Mouse (Mus musculus) erythroid progenitor cell, adult 5-6 weeks (primary cell): Measurements from ENCODE around the gene Btbd9. TPM values are rescaled to one million over a fixed set of nuclear protein-coding genes. Genes with fewer than 3 reads are reported as not detected.

Experiments used
- ATAC-seq: replicated peaks from 2 replicates; pipeline ENCODE4 v1.8.0; 2016; ENCODE audit warnings: moderate number of reproducible peaks, mild to moderate bottlenecking, moderate TSS enrichment, inconsistent platforms; ENCODE audit not compliant: poor library complexity, low FRiP score, severe bottlenecking
- total RNA-seq, 2 experiments: library from RNA; stranded (forward) in 1 of 2; stranded (reverse) in 1 of 2; fragments of 150-400 nt in 1 of 2; fragments of 186-747, 209-891 nt in 1 of 2; gene quantifications; 2 replicates each; pipeline versions ENCODE4 v1.2.3 to v1.2.4; 2015 to 2017; ENCODE audit warnings: low replicate concordance in 2 of 2

Btbd9 gene
- total RNA-seq, 2 experiments from 2014 or later, result 7.7 to 8.8 TPM

GRCm38 (mm10) chr17:30241061-30241460 lies 335.2 kb downstream of the Btbd9 start:
- ATAC-seq, result no peak

- no peak for ATAC-seq
Measured at GRCm38 (mm10) chr17:30240659-30241058, 335.6 kb downstream of the Btbd9 start.

GRCm38 (mm10) chr17:30239458-30239857 lies 336.8 kb downstream of the Btbd9 start:
- no peak for ATAC-seq

DNA sequence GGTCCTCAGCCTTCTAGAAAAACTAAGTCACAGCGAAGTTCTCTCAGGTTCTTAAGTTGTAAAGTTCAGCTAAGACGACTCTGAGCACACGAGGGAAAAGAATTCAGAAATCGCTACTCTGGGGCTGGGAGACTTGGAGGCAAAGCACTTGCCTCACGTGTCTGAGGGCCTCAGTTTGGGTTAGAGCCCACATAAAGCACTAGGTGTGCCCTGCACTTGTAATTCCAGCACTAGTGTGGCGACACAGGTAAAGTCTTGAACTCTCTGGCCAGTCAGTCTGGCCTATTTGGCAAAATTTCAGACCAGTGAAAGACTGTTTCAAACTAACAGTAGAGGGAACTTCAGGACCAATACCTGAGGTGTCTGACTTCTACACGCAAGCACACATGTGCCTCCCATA lies 338.7 kb downstream of the Btbd9 start:
- no peak for ATAC-seq

- no peak for ATAC-seq
Measured at GRCm38 (mm10) chr17:30236611-30237010, 339.7 kb downstream of the Btbd9 start.

GRCm38 (mm10) chr17:30235380-30235779 lies 340.9 kb downstream of the Btbd9 start:
- ATAC-seq, result no peak

- no peak for ATAC-seq
Measured at GRCm38 (mm10) chr17:30232698-30233097, 343.6 kb downstream of the Btbd9 start.

- ATAC-seq, result no peak
Measured at GRCm38 (mm10) chr17:30231483-30231882, 344.8 kb downstream of the Btbd9 start.

- ATAC-seq, result no peak
Measured at GRCm38 (mm10) chr17:30230428-30230827, 345.9 kb downstream of the Btbd9 start.

- ATAC-seq, result no peak
Measured at GRCm38 (mm10) chr17:30228439-30229215, 347.7 kb downstream of the Btbd9 start.

GRCm38 (mm10) chr17:30225030-30225740 lies 351.1 kb downstream of the Btbd9 start:
- no peak for ATAC-seq

GRCm38 (mm10) chr17:30222837-30223236 lies 353.5 kb downstream of the Btbd9 start:
- ATAC-seq, result no peak

- no peak for ATAC-seq
Measured at GRCm38 (mm10) chr17:30222361-30222760, 353.9 kb downstream of the Btbd9 start.

DNA sequence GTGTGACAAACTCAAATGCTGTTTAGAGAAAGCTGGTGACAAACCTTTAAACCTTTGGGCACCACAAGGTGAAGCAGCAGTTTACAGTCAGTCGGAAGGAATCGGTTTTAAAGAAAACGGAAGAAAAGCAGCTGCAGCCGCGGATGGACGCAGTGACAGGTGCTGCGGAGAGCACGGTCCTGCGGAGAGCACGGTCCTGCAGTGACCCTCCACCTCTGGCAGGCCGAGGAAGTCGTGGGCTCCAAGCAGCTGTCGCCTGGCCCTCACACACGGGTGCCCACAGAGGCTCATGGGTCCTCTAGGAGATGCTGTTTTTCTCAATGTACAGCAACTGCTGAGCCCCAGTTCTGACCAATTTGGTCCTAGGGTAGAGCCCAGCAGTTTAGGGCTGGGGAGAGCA lies 354.6 kb downstream of the Btbd9 start:
- ATAC-seq, result no peak

- ATAC-seq, result no peak
Measured at GRCm38 (mm10) chr17:30215741-30216140, 360.5 kb downstream of the Btbd9 start.

DNA sequence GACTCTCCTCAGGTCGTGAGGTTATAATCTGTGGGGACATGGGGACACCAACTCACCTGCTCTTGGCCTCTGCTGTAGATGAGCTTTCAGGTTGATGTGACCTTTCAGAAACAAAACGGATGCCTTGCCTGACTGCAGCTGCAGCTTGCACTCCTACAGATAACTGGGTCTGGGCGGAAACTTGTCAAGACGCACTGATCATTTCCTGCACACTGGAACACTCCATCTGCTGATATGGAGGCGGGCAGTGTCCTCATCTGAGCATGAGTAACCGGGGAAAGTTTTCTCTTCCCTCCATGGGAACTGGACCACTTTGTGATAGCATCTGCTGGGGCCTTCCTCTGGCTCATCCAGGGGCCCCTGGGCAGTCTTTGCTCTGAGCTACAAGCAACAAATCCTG lies 361.9 kb downstream of the Btbd9 start:
- no peak for ATAC-seq

DNA sequence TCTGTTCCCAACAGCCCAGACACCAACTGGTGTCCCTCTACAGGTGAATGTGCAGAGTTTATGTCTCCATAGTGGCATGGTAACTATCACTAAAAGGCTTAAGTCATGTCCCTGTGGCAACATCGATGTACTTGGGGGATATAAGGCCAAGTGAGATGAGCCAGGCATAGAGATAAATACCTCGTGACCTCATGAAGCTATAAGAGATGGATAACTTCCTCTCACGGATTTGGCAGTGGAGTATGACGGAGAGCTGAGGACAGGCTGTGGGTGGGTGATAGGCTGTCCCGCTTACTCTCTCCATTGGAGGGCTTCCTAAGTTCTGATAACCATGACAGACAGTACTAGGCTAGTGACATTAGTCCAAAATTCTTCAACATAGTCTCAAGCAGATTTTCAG lies 362.9 kb downstream of the Btbd9 start:
- no peak for ATAC-seq

- ATAC-seq, result no peak
Measured at GRCm38 (mm10) chr17:30212647-30213046, 363.6 kb downstream of the Btbd9 start.

DNA sequence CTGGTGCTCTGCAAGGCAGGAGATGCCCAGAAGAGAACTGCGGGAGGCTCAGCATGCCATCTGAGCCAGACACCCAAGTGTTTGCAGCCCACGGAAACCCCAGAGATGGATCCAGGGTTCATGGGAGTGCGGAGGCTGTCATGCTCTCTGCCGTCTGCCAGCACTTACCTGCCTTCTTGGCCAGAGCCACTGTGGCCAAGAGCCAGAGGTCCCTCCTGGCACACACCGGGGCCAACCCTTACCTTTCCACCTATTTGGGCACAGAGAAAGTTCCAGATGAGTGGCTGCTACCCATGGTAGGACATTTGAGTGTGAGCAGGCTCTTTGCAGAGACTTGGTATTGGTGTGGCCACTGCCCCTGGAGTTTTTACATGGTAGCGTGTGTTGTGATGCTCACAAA lies 365.4 kb downstream of the Btbd9 start:
- no peak for ATAC-seq

GRCm38 (mm10) chr17:30210262-30210661 lies 366.0 kb downstream of the Btbd9 start:
- no peak for ATAC-seq

DNA sequence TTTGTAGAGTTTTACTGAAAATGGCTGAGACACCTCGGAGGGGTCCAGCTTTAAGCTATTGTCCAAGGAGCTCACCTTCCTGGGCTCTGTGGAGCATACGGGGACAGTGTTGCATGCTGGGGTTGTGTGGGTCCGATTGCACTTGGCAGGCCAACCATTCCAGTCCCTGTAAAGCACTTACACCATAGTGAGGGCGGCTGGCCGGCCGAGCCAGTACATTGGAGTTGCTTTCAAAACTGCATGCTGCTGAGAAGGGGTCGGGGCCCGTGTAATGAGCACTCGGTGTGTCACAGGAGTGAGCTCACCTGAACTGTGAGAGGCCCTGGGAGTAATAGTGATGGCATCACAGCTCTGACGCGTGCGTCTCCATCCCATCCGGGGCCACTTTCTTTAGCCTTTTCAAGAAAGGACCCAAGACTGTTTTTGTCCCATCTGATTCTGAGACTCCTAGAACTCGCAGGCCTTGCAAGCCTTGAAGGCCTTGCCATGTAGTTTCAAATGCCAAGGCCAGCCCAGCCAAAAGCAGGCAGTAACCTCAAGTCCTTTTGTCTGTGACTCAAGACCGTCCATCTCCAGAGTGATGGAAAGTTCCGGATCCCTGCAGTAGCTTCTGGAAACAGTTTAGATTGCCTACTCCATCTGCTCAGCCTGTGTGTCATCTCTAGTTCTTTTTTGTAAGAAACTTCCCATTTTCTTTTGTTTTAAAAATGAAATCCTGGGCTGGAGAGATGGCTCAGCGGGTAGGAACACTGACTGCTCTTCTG lies 371.0 kb downstream of the Btbd9 start:
- no peak for ATAC-seq
